Mouse (Mus musculus): ENCODE data around the gene Necap2. TPM values are rescaled to one million over a fixed set of nuclear protein-coding genes. Genes with fewer than 3 reads are reported as not detected.
A peak's percentile ranks its signal among the peaks of the same experiment; 100 is the strongest.

Necap2 gene
- polyA plus RNA-seq, 1 experiment from 2014 or later = 51.2 TPM

DNA sequence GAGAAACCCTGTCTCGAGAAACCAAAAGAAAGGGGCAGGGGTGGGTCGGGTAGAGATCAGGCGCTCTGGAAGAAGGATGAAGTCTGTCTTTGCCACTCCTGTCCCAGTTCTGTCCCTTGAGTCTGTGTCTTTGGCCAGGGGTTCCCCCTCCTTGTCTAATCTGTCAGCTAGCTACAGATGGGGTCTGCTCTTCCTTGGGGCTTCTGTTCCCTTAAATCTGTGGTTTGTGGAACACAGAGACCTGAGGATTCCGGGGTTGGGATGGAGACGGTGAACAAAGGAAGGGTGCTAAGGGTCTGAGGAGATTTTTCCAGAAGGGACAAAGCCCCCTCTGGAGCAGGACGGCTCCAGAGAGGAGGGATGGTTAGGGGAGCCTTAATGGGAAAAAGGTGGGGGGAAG, 9.9 kb upstream of the Necap2 start, which contains the start of gene Spata21:
Spata21 (plus strand) TSS at position 301 of the 400 bp plus-strand sequence.
- 70% methylated on average over 6 of the region's 6 CpGs for WGBS
- ATAC-seq (replicated peaks; ENCODE audit: low FRiP score) = no peak
- Histone ChIP-seq H3K27ac (ENCODE audit: low read depth, low read length) (no peak within 1 kb of the TSS), H3K4me3 (ENCODE audit: low read depth, low read length) (no peak within 1 kb of the TSS), H3K4me1 (replicated peaks; ENCODE audit: control insufficient read depth, insufficient read depth, low read length) (no peaks in the 10 kb centered on the region), H3K9me3 (ENCODE audit: control insufficient read depth, low read length) (no peaks in the 10 kb centered on the region), H3K4me2 (ENCODE audit: low read depth, low read length, severe bottlenecking) (no peak within 1 kb of the TSS), H3K9ac (ENCODE audit: low read length) (no peak within 1 kb of the TSS), H3K27me3 (ENCODE audit: control insufficient read depth, insufficient read depth, low read length) (no peaks in the 10 kb centered on the region), H3K36me3 (ENCODE audit: control insufficient read depth, insufficient read depth, low read length) (no peaks in the 10 kb centered on the region)
- no peak for DNase-seq (ENCODE audit: low spot score)

- no peak for DNase-seq (ENCODE audit: low spot score)
- Histone ChIP-seq H3K36me3 (ENCODE audit: control insufficient read depth, insufficient read depth, low read length) (no peaks in the 10 kb centered on the region), H3K4me3 (ENCODE audit: low read depth, low read length) (no peak overlapping the region), H3K27me3 (ENCODE audit: control insufficient read depth, insufficient read depth, low read length) (no peaks in the 10 kb centered on the region), H3K4me2 (ENCODE audit: low read depth, low read length, severe bottlenecking) (no peak overlapping the region), H3K9me3 (ENCODE audit: control insufficient read depth, low read length) (no peaks in the 10 kb centered on the region), H3K27ac (ENCODE audit: low read depth, low read length) (no peak overlapping the region), H3K9ac (ENCODE audit: low read length) (no peak overlapping the region), H3K4me1 (replicated peaks; ENCODE audit: control insufficient read depth, insufficient read depth, low read length) (no peaks in the 10 kb centered on the region)
- 81% methylated on average over 10 of the region's 10 CpGs for WGBS
- ATAC-seq (replicated peaks; ENCODE audit: low FRiP score) = no peak
These were observed 8.7 kb upstream of the Necap2 start for GRCm38 (mm10) chr4:141086862-141087261.

GRCm38 (mm10) chr4:141078510-141079137, 467 bp upstream of the Necap2 start:
- DNase-seq (ENCODE audit: low spot score) = no peak
- H3K27me3 ChIP-seq (ENCODE audit: control insufficient read depth, insufficient read depth, low read length) = no peaks in the 10 kb centered on the region
- 75% methylated on average over 18 of the region's 18 CpGs for WGBS
- H3K27ac ChIP-seq (ENCODE audit: low read depth, low read length) = no peak overlapping the region
- H3K9ac ChIP-seq (ENCODE audit: low read length) = no peak overlapping the region
- 0 out of 2 replicates have a peak, but pooled peaks have one; percentile 10 for ATAC-seq (replicated peaks; ENCODE audit: low FRiP score)
- no peak overlapping the region for H3K4me2 ChIP-seq (ENCODE audit: low read depth, low read length, severe bottlenecking)
- H3K9me3 ChIP-seq (ENCODE audit: control insufficient read depth, low read length) = no peaks in the 10 kb centered on the region
- H3K4me1 ChIP-seq (replicated peaks; ENCODE audit: control insufficient read depth, insufficient read depth, low read length) = peaks cover 8% of the 10 kb centered on the region; the same call in 1 of the 2 replicates
- H3K36me3 ChIP-seq (ENCODE audit: control insufficient read depth, insufficient read depth, low read length) = no peaks in the 10 kb centered on the region
- peak overlapping the region; percentile 97; the same call in 1 of the 2 replicates for H3K4me3 ChIP-seq (ENCODE audit: low read depth, low read length)

DNA sequence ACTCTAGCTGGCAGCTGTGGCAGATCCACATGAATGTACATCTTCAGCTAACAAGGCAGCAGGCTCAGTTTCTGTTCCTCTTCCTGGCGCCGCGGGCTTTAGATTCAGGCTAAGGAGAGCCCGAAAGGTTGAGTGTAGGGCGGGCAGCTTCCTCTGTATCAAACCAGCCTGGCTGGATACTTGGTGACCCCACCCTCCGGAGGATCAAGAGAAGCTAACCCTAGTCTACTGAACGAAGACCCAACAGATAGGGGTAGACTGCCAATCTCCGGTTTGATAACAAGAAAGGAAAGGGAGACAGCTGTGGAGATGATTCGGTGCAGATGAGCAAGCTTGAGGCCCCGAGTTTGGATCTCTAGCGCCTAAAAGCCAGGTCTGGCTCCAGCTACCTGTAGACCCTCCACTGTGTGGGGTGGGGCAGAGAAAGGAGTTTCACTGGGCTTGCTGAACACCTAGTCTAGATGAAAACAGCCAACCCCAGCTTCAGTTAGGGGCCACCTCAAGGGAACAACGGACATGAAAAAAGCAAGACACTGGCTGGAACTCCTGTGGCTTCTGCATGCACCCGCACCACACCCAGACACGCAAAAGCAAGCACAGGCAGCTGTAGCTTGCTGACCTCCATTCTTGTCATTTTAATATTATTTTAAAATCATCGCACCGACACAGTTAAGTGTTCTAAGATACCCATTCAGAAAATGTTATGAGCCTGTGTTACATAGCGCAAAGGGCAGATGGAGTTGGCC, 1.2 kb downstream of the Necap2 start:
- H3K27ac ChIP-seq (ENCODE audit: low read depth, low read length) = no peak overlapping the region
- H3K4me1 ChIP-seq (replicated peaks; ENCODE audit: control insufficient read depth, insufficient read depth, low read length) = peaks cover 8% of the 10 kb centered on the region; the same call in 1 of the 2 replicates
- peak overlapping the region; percentile 85 for H3K9ac ChIP-seq (ENCODE audit: low read length)
- H3K36me3 ChIP-seq (ENCODE audit: control insufficient read depth, insufficient read depth, low read length) = no peaks in the 10 kb centered on the region
- WGBS = 87% methylated on average over 17 of the region's 17 CpGs
- peak overlapping the region; percentile 99 for H3K4me2 ChIP-seq (ENCODE audit: low read depth, low read length, severe bottlenecking)
- H3K27me3 ChIP-seq (ENCODE audit: control insufficient read depth, insufficient read depth, low read length) = no peaks in the 10 kb centered on the region
- no peak for ATAC-seq (replicated peaks; ENCODE audit: low FRiP score)
- no peak for DNase-seq (ENCODE audit: low spot score)
- peak overlapping the region; percentile 97 for H3K4me3 ChIP-seq (ENCODE audit: low read depth, low read length)
- no peaks in the 10 kb centered on the region for H3K9me3 ChIP-seq (ENCODE audit: control insufficient read depth, low read length)

GRCm38 (mm10) chr4:141074109-141074508, 4.0 kb downstream of the Necap2 start:
- Histone ChIP-seq H3K27ac (ENCODE audit: low read depth, low read length) (no peak overlapping the region), H3K27me3 (ENCODE audit: control insufficient read depth, insufficient read depth, low read length) (no peaks in the 10 kb centered on the region), H3K36me3 (ENCODE audit: control insufficient read depth, insufficient read depth, low read length) (peaks cover 4% of the 10 kb centered on the region; the same call in 1 of the 2 replicates), H3K4me3 (ENCODE audit: low read depth, low read length) (no peak overlapping the region), H3K4me1 (replicated peaks; ENCODE audit: control insufficient read depth, insufficient read depth, low read length) (peaks cover 8% of the 10 kb centered on the region; the same call in 1 of the 2 replicates), H3K9ac (ENCODE audit: low read length) (no peak overlapping the region), H3K9me3 (ENCODE audit: control insufficient read depth, low read length) (no peaks in the 10 kb centered on the region), H3K4me2 (ENCODE audit: low read depth, low read length, severe bottlenecking) (no peak overlapping the region)
- 93% methylated on average over 4 of the region's 4 CpGs for WGBS
- no peak for ATAC-seq (replicated peaks; ENCODE audit: low FRiP score)
- no peak for DNase-seq (ENCODE audit: low spot score)

DNA sequence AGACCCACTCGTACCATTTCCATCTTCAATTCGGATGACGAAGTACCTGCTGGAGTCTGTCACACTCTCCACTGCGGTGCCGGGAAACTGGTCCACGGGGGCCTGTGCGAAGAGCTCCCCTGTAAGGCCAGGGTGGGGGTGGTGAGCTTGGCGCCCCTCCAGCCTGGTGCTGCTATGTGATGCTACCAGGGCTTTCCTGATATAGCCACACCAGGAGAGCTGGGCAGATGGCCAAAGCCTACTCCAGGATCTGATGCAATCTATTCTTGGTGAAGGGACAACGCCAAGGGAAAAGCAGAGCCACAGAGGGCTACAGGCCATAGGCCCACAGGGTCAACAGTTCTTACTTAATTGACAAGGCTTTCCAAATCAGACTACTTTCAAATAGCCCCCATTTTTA, 4.5 kb downstream of the Necap2 start:
- Histone ChIP-seq H3K4me2 (ENCODE audit: low read depth, low read length, severe bottlenecking) (no peak overlapping the region), H3K4me1 (replicated peaks; ENCODE audit: control insufficient read depth, insufficient read depth, low read length) (peaks cover 8% of the 10 kb centered on the region; the same call in 1 of the 2 replicates), H3K36me3 (ENCODE audit: control insufficient read depth, insufficient read depth, low read length) (peaks cover 4% of the 10 kb centered on the region; the same call in 1 of the 2 replicates), H3K9me3 (ENCODE audit: control insufficient read depth, low read length) (no peaks in the 10 kb centered on the region), H3K27ac (ENCODE audit: low read depth, low read length) (no peak overlapping the region), H3K9ac (ENCODE audit: low read length) (no peak overlapping the region), H3K4me3 (ENCODE audit: low read depth, low read length) (no peak overlapping the region), H3K27me3 (ENCODE audit: control insufficient read depth, insufficient read depth, low read length) (no peaks in the 10 kb centered on the region)
- WGBS = 95% methylated on average over 9 of the region's 9 CpGs
- ATAC-seq (replicated peaks; ENCODE audit: low FRiP score) (no peak), DNase-seq (ENCODE audit: low spot score) (no peak)

- H3K27ac ChIP-seq (ENCODE audit: low read depth, low read length) = no peak overlapping the region
- peaks cover 8% of the 10 kb centered on the region; the same call in 1 of the 2 replicates for H3K4me1 ChIP-seq (replicated peaks; ENCODE audit: control insufficient read depth, insufficient read depth, low read length)
- no peak for ATAC-seq (replicated peaks; ENCODE audit: low FRiP score)
These were observed 5.7 kb downstream of the Necap2 start for GRCm38 (mm10) chr4:141072502-141072901.

GRCm38 (mm10) chr4:141069731-141070130, 8.4 kb downstream of the Necap2 start:
- no peak overlapping the region for H3K4me3 ChIP-seq (ENCODE audit: low read depth, low read length)
- H3K9ac ChIP-seq (ENCODE audit: low read length) = no peak overlapping the region
- H3K36me3 ChIP-seq (ENCODE audit: control insufficient read depth, insufficient read depth, low read length) = peaks cover 12% of the 10 kb centered on the region; the same call in 1 of the 2 replicates
- H3K4me1 ChIP-seq (replicated peaks; ENCODE audit: control insufficient read depth, insufficient read depth, low read length) = no peaks in the 10 kb centered on the region
- no peaks in the 10 kb centered on the region for H3K27me3 ChIP-seq (ENCODE audit: control insufficient read depth, insufficient read depth, low read length)
- no peak overlapping the region for H3K27ac ChIP-seq (ENCODE audit: low read depth, low read length)
- peak; percentile 69 for DNase-seq (ENCODE audit: low spot score)
- H3K4me2 ChIP-seq (ENCODE audit: low read depth, low read length, severe bottlenecking) = no peak overlapping the region
- WGBS = 58% methylated on average over 4 of the region's 4 CpGs
- H3K9me3 ChIP-seq (ENCODE audit: control insufficient read depth, low read length) = no peaks in the 10 kb centered on the region
- ATAC-seq (replicated peaks; ENCODE audit: low FRiP score) = no peak

More at GRCm38 (mm10) chr4:141072502-141072901, 5.7 kb downstream of the Necap2 start:
- no peak overlapping the region for H3K4me2 ChIP-seq (ENCODE audit: low read depth, low read length, severe bottlenecking)
- 91% methylated on average over 11 of the region's 11 CpGs for WGBS
- H3K36me3 ChIP-seq (ENCODE audit: control insufficient read depth, insufficient read depth, low read length) = peaks cover 7% of the 10 kb centered on the region; the same call in 1 of the 2 replicates
- DNase-seq (ENCODE audit: low spot score) = no peak
- no peaks in the 10 kb centered on the region for H3K27me3 ChIP-seq (ENCODE audit: control insufficient read depth, insufficient read depth, low read length)
- H3K4me3 ChIP-seq (ENCODE audit: low read depth, low read length) = no peak overlapping the region
- H3K9ac ChIP-seq (ENCODE audit: low read length) = no peak overlapping the region
- H3K9me3 ChIP-seq (ENCODE audit: control insufficient read depth, low read length) = no peaks in the 10 kb centered on the region

Data from forebrain, embryonic 11.5 days (tissue).